Mouse (Mus musculus): ENCODE results near the gene Parp6. TPM values are rescaled to one million over a fixed set of nuclear protein-coding genes. Genes with fewer than 3 reads are reported as not detected.
A peak's percentile ranks its signal among the peaks of the same experiment; 100 is the strongest.

Gene Parp6
- polyA plus RNA-seq, 1 experiment: 62.9 TPM

GRCm38 (mm10) chr9:59615797-59616196, 1.3 kb upstream of the Parp6 start:
- Histone ChIP-seq H3K4me1 (replicated peaks; ENCODE audit: control insufficient read depth, insufficient read depth, low read length) (0 out of 2 replicates have a peak, but pooled peaks cover 2% of the 10 kb centered on the region), H3K36me3 (ENCODE audit: control insufficient read depth, insufficient read depth, low read length) (no peaks in the 10 kb centered on the region), H3K27ac (ENCODE audit: control insufficient read depth, insufficient read depth, low read length) (no peak overlapping the region), H3K4me3 (ENCODE audit: control insufficient read depth, insufficient read depth, low read length) (no peak overlapping the region), H3K27me3 (ENCODE audit: control insufficient read depth, insufficient read depth, low read length) (no peaks in the 10 kb centered on the region)
- no peak for DNase-seq
- TF ChIP-seq POLR2A (IDR thresholded peaks at IDR 0.05; ENCODE audit: control insufficient read depth, extremely low read depth, insufficient read depth, low read length, poor library complexity): no peak
- TF ChIP-seq CTCF (IDR thresholded peaks at IDR 0.05; ENCODE audit: borderline replicate concordance, control insufficient read depth, extremely low read depth, insufficient read depth, low read length, poor library complexity): no peak
- 88% methylated on average over 2 of the region's 2 CpGs for WGBS

- under 1% methylated on average over 52 of the region's 58 CpGs for WGBS
- TF ChIP-seq POLR2A (IDR thresholded peaks at IDR 0.05; ENCODE audit: control insufficient read depth, extremely low read depth, insufficient read depth, low read length, poor library complexity) (peak; percentile 86; the same call in 1 of the 2 replicates), CTCF (IDR thresholded peaks at IDR 0.05; ENCODE audit: borderline replicate concordance, control insufficient read depth, extremely low read depth, insufficient read depth, low read length, poor library complexity) (no peak)
- Histone ChIP-seq H3K36me3 (ENCODE audit: control insufficient read depth, insufficient read depth, low read length) (peaks cover 2% of the 10 kb centered on the region; the same call in 1 of the 2 replicates), H3K27me3 (ENCODE audit: control insufficient read depth, insufficient read depth, low read length) (no peaks in the 10 kb centered on the region), H3K27ac (ENCODE audit: control insufficient read depth, insufficient read depth, low read length) (no peak overlapping the region), H3K4me3 (ENCODE audit: control insufficient read depth, insufficient read depth, low read length) (peak overlapping the region; percentile 72), H3K4me1 (replicated peaks; ENCODE audit: control insufficient read depth, insufficient read depth, low read length) (0 out of 2 replicates have a peak, but pooled peaks cover 2% of the 10 kb centered on the region)
- DNase-seq: peak; percentile 50
Observed at GRCm38 (mm10) chr9:59617307-59617973, 356 bp downstream of the Parp6 start.

- no peak overlapping the region for H3K27ac ChIP-seq (ENCODE audit: control insufficient read depth, insufficient read depth, low read length)
- H3K4me3 ChIP-seq (ENCODE audit: control insufficient read depth, insufficient read depth, low read length): no peak overlapping the region
- peaks cover 76% of the 10 kb centered on the region for H3K36me3 ChIP-seq (ENCODE audit: control insufficient read depth, insufficient read depth, low read length)
- H3K4me1 ChIP-seq (replicated peaks; ENCODE audit: control insufficient read depth, insufficient read depth, low read length): no peaks in the 10 kb centered on the region
- no peak for DNase-seq
- WGBS: 93% methylated on average over 1 of the region's 1 CpGs
- TF ChIP-seq POLR2A (IDR thresholded peaks at IDR 0.05; ENCODE audit: control insufficient read depth, extremely low read depth, insufficient read depth, low read length, poor library complexity): no peak
- H3K27me3 ChIP-seq (ENCODE audit: control insufficient read depth, insufficient read depth, low read length): no peaks in the 10 kb centered on the region
Observed at GRCm38 (mm10) chr9:59638372-59638771, 21.3 kb downstream of the Parp6 start.

- H3K36me3 ChIP-seq (ENCODE audit: control insufficient read depth, insufficient read depth, low read length): peaks cover 61% of the 10 kb centered on the region
- 96% methylated on average over 4 of the region's 4 CpGs for WGBS
- no peak overlapping the region for H3K27ac ChIP-seq (ENCODE audit: control insufficient read depth, insufficient read depth, low read length)
- no peaks in the 10 kb centered on the region for H3K27me3 ChIP-seq (ENCODE audit: control insufficient read depth, insufficient read depth, low read length)
- no peak overlapping the region for H3K4me3 ChIP-seq (ENCODE audit: control insufficient read depth, insufficient read depth, low read length)
- no peak for DNase-seq
- H3K4me1 ChIP-seq (replicated peaks; ENCODE audit: control insufficient read depth, insufficient read depth, low read length): no peaks in the 10 kb centered on the region
- TF ChIP-seq POLR2A (IDR thresholded peaks at IDR 0.05; ENCODE audit: control insufficient read depth, extremely low read depth, insufficient read depth, low read length, poor library complexity): no peak
- no peak for TF ChIP-seq CTCF (IDR thresholded peaks at IDR 0.05; ENCODE audit: borderline replicate concordance, control insufficient read depth, extremely low read depth, insufficient read depth, low read length, poor library complexity)
Observed at GRCm38 (mm10) chr9:59639936-59640335, 22.9 kb downstream of the Parp6 start.

GRCm38 (mm10) chr9:59641320-59641719, 24.2 kb downstream of the Parp6 start:
- Histone ChIP-seq H3K27ac (ENCODE audit: control insufficient read depth, insufficient read depth, low read length) (no peak overlapping the region), H3K4me3 (ENCODE audit: control insufficient read depth, insufficient read depth, low read length) (no peak overlapping the region), H3K27me3 (ENCODE audit: control insufficient read depth, insufficient read depth, low read length) (no peaks in the 10 kb centered on the region), H3K36me3 (ENCODE audit: control insufficient read depth, insufficient read depth, low read length) (peaks cover 48% of the 10 kb centered on the region), H3K4me1 (replicated peaks; ENCODE audit: control insufficient read depth, insufficient read depth, low read length) (no peaks in the 10 kb centered on the region)
- 98% methylated on average over 2 of the region's 2 CpGs for WGBS
- DNase-seq: no peak
- TF ChIP-seq POLR2A (IDR thresholded peaks at IDR 0.05; ENCODE audit: control insufficient read depth, extremely low read depth, insufficient read depth, low read length, poor library complexity) (no peak), CTCF (IDR thresholded peaks at IDR 0.05; ENCODE audit: borderline replicate concordance, control insufficient read depth, extremely low read depth, insufficient read depth, low read length, poor library complexity) (no peak)

GRCm38 (mm10) chr9:59649911-59650310, 32.8 kb downstream of the Parp6 start:
- no peak for DNase-seq
- H3K4me3 ChIP-seq (ENCODE audit: control insufficient read depth, insufficient read depth, low read length): no peak overlapping the region
- H3K36me3 ChIP-seq (ENCODE audit: control insufficient read depth, insufficient read depth, low read length): peaks cover 29% of the 10 kb centered on the region
- WGBS: 98% methylated on average over 4 of the region's 4 CpGs
- TF ChIP-seq CTCF (IDR thresholded peaks at IDR 0.05; ENCODE audit: borderline replicate concordance, control insufficient read depth, extremely low read depth, insufficient read depth, low read length, poor library complexity) (no peak), POLR2A (IDR thresholded peaks at IDR 0.05; ENCODE audit: control insufficient read depth, extremely low read depth, insufficient read depth, low read length, poor library complexity) (no peak)
- no peaks in the 10 kb centered on the region for H3K4me1 ChIP-seq (replicated peaks; ENCODE audit: control insufficient read depth, insufficient read depth, low read length)
- H3K27me3 ChIP-seq (ENCODE audit: control insufficient read depth, insufficient read depth, low read length): no peaks in the 10 kb centered on the region
- H3K27ac ChIP-seq (ENCODE audit: control insufficient read depth, insufficient read depth, low read length): no peak overlapping the region

GRCm38 (mm10) chr9:59653371-59653770, 36.3 kb downstream of the Parp6 start:
- Histone ChIP-seq H3K4me3 (ENCODE audit: control insufficient read depth, insufficient read depth, low read length) (no peak overlapping the region), H3K27ac (ENCODE audit: control insufficient read depth, insufficient read depth, low read length) (no peak overlapping the region), H3K27me3 (ENCODE audit: control insufficient read depth, insufficient read depth, low read length) (no peaks in the 10 kb centered on the region), H3K36me3 (ENCODE audit: control insufficient read depth, insufficient read depth, low read length) (peaks cover 26% of the 10 kb centered on the region), H3K4me1 (replicated peaks; ENCODE audit: control insufficient read depth, insufficient read depth, low read length) (peaks cover 7% of the 10 kb centered on the region)
- TF ChIP-seq CTCF (IDR thresholded peaks at IDR 0.05; ENCODE audit: borderline replicate concordance, control insufficient read depth, extremely low read depth, insufficient read depth, low read length, poor library complexity): no peak
- TF ChIP-seq POLR2A (IDR thresholded peaks at IDR 0.05; ENCODE audit: control insufficient read depth, extremely low read depth, insufficient read depth, low read length, poor library complexity): no peak
- DNase-seq: no peak
- WGBS: 8% methylated on average over 3 of the region's 3 CpGs

Measured in thymus, adult 2 months (tissue).